In the genomic region with DNA sequence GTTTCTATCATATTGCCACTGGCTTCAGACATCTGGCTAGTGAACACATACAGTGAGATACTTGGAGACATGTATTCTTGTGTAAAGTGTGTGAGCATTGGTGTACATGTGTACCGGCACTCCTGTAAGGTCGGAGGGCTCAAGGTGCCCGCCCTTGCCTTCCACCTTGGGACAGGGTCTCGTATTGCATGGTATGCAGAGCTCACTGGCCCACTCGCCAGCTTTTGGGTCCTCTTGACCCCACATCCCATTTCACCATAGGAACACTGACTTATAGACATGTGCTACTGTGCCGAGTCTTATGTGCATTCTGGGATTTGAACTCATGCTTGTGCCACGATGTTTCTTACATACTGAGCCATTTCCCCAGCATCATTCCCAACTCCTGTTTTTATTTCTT, we compare ENCODE assay signal across 18 mouse cellular contexts.
"Had no signal": no experiment of that assay in that cellular context is flagged by ENCODE, and none has a peak within 500 bp of the region (broad histone marks: within the 10 kb centered on the region; RNA-seq: fewer than 3 reads in every experiment).

No protein-coding gene starts in this region.

- H3K4me1 ChIP-seq: lung, embryonic 15.5 days; midbrain, embryonic 12.5 days; neural tube, embryonic 13.5 days; neural tube, embryonic 15.5 days had no signal

- DNase-seq: liver, embryonic 13.5 days; liver, postnatal 0 days; lung, adult 2 months; lung, postnatal 10 days; midbrain, embryonic 14.5 days; right cerebral cortex, postnatal 14 days; right cerebral cortex, postnatal 4 days; spleen, adult 18-20 months; thymus, adult 2 months; thymus, postnatal 36 days had no signal

- H3K27ac ChIP-seq: liver, embryonic 13.5 days; liver, embryonic 15.5 days; lung, embryonic 15.5 days; macrophage; midbrain, embryonic 12.5 days; neural tube, embryonic 13.5 days; neural tube, embryonic 15.5 days had no signal

- H3K9ac ChIP-seq: liver, embryonic 13.5 days; liver, embryonic 15.5 days; liver, postnatal 0 days; lung, embryonic 15.5 days; midbrain, embryonic 12.5 days; neural tube, embryonic 13.5 days; neural tube, embryonic 15.5 days had no signal

- H3K4me2 ChIP-seq: liver, embryonic 11.5 days; liver, embryonic 13.5 days; liver, embryonic 15.5 days; lung, embryonic 15.5 days; midbrain, embryonic 12.5 days; neural tube, embryonic 13.5 days; neural tube, embryonic 15.5 days had no signal

- ATAC-seq: liver, postnatal 0 days had no signal

- H3K9me3 ChIP-seq: liver, embryonic 13.5 days; liver, embryonic 15.5 days; lung, embryonic 15.5 days; megakaryocyte, embryonic 14.5 days; midbrain, embryonic 12.5 days; neural tube, embryonic 13.5 days; neural tube, embryonic 15.5 days had no signal

- H3K27me3 ChIP-seq: liver, embryonic 13.5 days; liver, embryonic 15.5 days; lung, embryonic 15.5 days; megakaryocyte, embryonic 14.5 days; midbrain, embryonic 12.5 days; neural tube, embryonic 13.5 days; neural tube, embryonic 15.5 days had no signal

- H3K4me3 ChIP-seq: liver, embryonic 13.5 days; liver, embryonic 15.5 days; lung, embryonic 15.5 days; megakaryocyte, embryonic 14.5 days; midbrain, embryonic 12.5 days; neural tube, embryonic 13.5 days; neural tube, embryonic 15.5 days had no signal
